Mouse (Mus musculus): ENCODE results near the gene Cmya5. TPM values are rescaled to one million over a fixed set of nuclear protein-coding genes. Genes with fewer than 3 reads are reported as not detected.

The Cmya5 gene
- polyA plus RNA-seq, 1 experiment from 2014 or later: 0.30 TPM

- H3K27me3 ChIP-seq (replicated peaks; ENCODE audit: insufficient read depth, low read length): no peaks in the 10 kb centered on the region
- 65% methylated on average over 4 of the region's 4 CpGs for WGBS
- TF ChIP-seq CTCF (IDR thresholded peaks at IDR 0.05): no peak
- no peak for TF ChIP-seq EP300 (IDR thresholded peaks at IDR 0.05)
Measured at GRCm38 (mm10) chr13:93007078-93007477, 137.4 kb downstream of the Cmya5 start.

DNA sequence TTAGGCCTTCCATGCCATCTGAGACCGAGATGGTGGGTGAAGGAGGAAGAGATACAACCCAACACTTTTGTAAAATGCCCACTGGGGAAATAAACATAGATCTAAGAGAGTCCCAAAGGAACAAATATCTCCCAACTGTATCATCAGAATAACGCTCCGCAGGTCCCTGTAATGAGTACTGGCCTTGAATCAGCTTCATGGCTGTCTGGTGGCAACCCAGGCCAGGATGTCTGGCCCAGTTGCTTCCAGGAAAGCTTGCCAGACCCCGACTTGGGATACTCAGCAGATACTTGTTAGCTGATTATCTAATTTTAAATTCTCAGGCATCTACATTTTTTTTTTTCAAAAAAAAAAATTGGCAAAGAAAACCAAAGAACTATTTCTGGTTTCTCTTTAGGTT is 138.2 kb downstream of the Cmya5 start:
- ATAC-seq (no peak), DNase-seq (ENCODE audit: low spot score) (no peak)
- no peaks in the 10 kb centered on the region for H3K27me3 ChIP-seq (replicated peaks; ENCODE audit: insufficient read depth, low read length)
- H3K36me3 ChIP-seq (ENCODE audit: insufficient read depth, low read length): no peaks in the 10 kb centered on the region
- H3K9ac ChIP-seq (replicated peaks; ENCODE audit: low read depth): no peak overlapping the region
- no peaks in the 10 kb centered on the region for H3K9me3 ChIP-seq (ENCODE audit: low read length)
- H3K27ac ChIP-seq (ENCODE audit: low read length): no peak overlapping the region
- TF ChIP-seq EP300 (IDR thresholded peaks at IDR 0.05) (no peak), CTCF (IDR thresholded peaks at IDR 0.05) (no peak)
- no peak overlapping the region for H3K4me2 ChIP-seq (replicated peaks; ENCODE audit: low read depth, low read length)
- H3K4me1 ChIP-seq (ENCODE audit: insufficient read depth, low read depth, low read length): no peaks in the 10 kb centered on the region
- 79% methylated on average over 4 of the region's 4 CpGs for WGBS
- H3K4me3 ChIP-seq (ENCODE audit: low read depth, low read length): no peak overlapping the region

More at GRCm38 (mm10) chr13:93007078-93007477, 137.4 kb downstream of the Cmya5 start:
- ATAC-seq: no peak
- H3K27ac ChIP-seq (ENCODE audit: low read length): no peak overlapping the region
- H3K9me3 ChIP-seq (ENCODE audit: low read length): no peaks in the 10 kb centered on the region
- H3K9ac ChIP-seq (replicated peaks; ENCODE audit: low read depth): no peak overlapping the region
- DNase-seq (ENCODE audit: low spot score): no peak
- H3K4me2 ChIP-seq (replicated peaks; ENCODE audit: low read depth, low read length): no peak overlapping the region
- H3K4me3 ChIP-seq (ENCODE audit: low read depth, low read length): no peak overlapping the region
- no peaks in the 10 kb centered on the region for H3K4me1 ChIP-seq (ENCODE audit: insufficient read depth, low read depth, low read length)
- H3K36me3 ChIP-seq (ENCODE audit: insufficient read depth, low read length): no peaks in the 10 kb centered on the region

GRCm38 (mm10) chr13:93004003-93004402 is 140.5 kb downstream of the Cmya5 start:
- whole genome bisulfite sequencing: 60% methylated on average over 6 of the region's 6 CpGs
- no peak for TF ChIP-seq EP300 (IDR thresholded peaks at IDR 0.05)
- no peak for TF ChIP-seq CTCF (IDR thresholded peaks at IDR 0.05)
- H3K4me1 ChIP-seq (ENCODE audit: insufficient read depth, low read depth, low read length): no peaks in the 10 kb centered on the region
- H3K9me3 ChIP-seq (ENCODE audit: low read length): no peaks in the 10 kb centered on the region
- H3K4me2 ChIP-seq (replicated peaks; ENCODE audit: low read depth, low read length): no peak overlapping the region
- no peak overlapping the region for H3K9ac ChIP-seq (replicated peaks; ENCODE audit: low read depth)
- H3K27ac ChIP-seq (ENCODE audit: low read length): no peak overlapping the region
- DNase-seq (ENCODE audit: low spot score) (no peak), ATAC-seq (no peak)
- H3K36me3 ChIP-seq (ENCODE audit: insufficient read depth, low read length): no peaks in the 10 kb centered on the region
- H3K4me3 ChIP-seq (ENCODE audit: low read depth, low read length): no peak overlapping the region
- no peaks in the 10 kb centered on the region for H3K27me3 ChIP-seq (replicated peaks; ENCODE audit: insufficient read depth, low read length)

- H3K4me2 ChIP-seq (replicated peaks; ENCODE audit: low read depth, low read length): no peak overlapping the region
- DNase-seq (ENCODE audit: low spot score) (no peak), ATAC-seq (no peak)
- H3K4me1 ChIP-seq (ENCODE audit: insufficient read depth, low read depth, low read length): no peaks in the 10 kb centered on the region
- no peak overlapping the region for H3K9ac ChIP-seq (replicated peaks; ENCODE audit: low read depth)
- 52% methylated on average over 2 of the region's 2 CpGs for WGBS
- H3K27ac ChIP-seq (ENCODE audit: low read length): no peak overlapping the region
- no peaks in the 10 kb centered on the region for H3K9me3 ChIP-seq (ENCODE audit: low read length)
- H3K36me3 ChIP-seq (ENCODE audit: insufficient read depth, low read length): no peaks in the 10 kb centered on the region
- no peaks in the 10 kb centered on the region for H3K27me3 ChIP-seq (replicated peaks; ENCODE audit: insufficient read depth, low read length)
- TF ChIP-seq CTCF (IDR thresholded peaks at IDR 0.05) (no peak), EP300 (IDR thresholded peaks at IDR 0.05) (no peak)
- no peak overlapping the region for H3K4me3 ChIP-seq (ENCODE audit: low read depth, low read length)
Measured at GRCm38 (mm10) chr13:93002456-93002855, 142.1 kb downstream of the Cmya5 start.

DNA sequence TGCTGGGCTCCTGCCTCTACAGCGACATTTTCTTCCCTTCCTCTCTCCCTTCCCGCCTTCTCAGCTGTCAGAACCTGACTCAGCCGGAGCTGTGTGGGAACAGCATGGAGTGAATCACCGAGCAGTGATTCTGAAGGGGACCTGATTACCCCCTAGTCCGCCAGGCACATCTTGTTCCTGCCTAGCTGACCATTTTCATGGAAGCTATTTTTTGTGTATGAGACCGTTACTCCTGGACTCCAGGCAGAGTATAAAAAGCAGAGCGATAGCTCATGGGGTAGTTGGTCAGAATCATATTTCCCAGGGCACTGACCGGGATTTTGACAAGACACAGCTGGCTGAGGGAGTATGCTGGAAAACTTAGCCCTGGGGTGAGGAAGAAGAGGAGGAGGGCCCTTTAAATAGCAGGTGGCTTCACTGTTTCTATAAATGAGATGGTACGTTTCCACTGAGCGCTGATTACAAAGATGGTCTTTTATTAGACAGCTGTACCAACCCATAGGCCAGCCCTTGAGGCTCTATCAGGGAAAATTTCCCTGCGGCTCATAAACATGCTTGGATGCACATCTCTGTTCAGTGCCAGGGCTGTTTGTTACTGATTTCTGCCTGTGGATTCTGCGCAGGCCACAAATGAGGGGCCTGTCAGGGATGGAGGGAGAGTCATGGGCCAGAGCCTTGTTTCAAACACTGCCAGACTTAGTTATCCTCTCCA is 143.7 kb downstream of the Cmya5 start:
- ATAC-seq (no peak), DNase-seq (ENCODE audit: low spot score) (no peak)
- H3K9me3 ChIP-seq (ENCODE audit: low read length): no peaks in the 10 kb centered on the region
- no peak overlapping the region for H3K27ac ChIP-seq (ENCODE audit: low read length)
- H3K4me2 ChIP-seq (replicated peaks; ENCODE audit: low read depth, low read length): no peak overlapping the region
- no peaks in the 10 kb centered on the region for H3K27me3 ChIP-seq (replicated peaks; ENCODE audit: insufficient read depth, low read length)
- TF ChIP-seq CTCF (IDR thresholded peaks at IDR 0.05): no peak
- no peak for TF ChIP-seq EP300 (IDR thresholded peaks at IDR 0.05)
- no peak overlapping the region for H3K9ac ChIP-seq (replicated peaks; ENCODE audit: low read depth)
- 73% methylated on average over 12 of the region's 12 CpGs for WGBS
- no peaks in the 10 kb centered on the region for H3K4me1 ChIP-seq (ENCODE audit: insufficient read depth, low read depth, low read length)
- H3K36me3 ChIP-seq (ENCODE audit: insufficient read depth, low read length): no peaks in the 10 kb centered on the region
- no peak overlapping the region for H3K4me3 ChIP-seq (ENCODE audit: low read depth, low read length)

GRCm38 (mm10) chr13:92999860-93000259 is 144.7 kb downstream of the Cmya5 start:
- 63% methylated on average over 9 of the region's 9 CpGs for WGBS
- TF ChIP-seq CTCF (IDR thresholded peaks at IDR 0.05) (no peak), EP300 (IDR thresholded peaks at IDR 0.05) (no peak)
- no peak overlapping the region for H3K4me3 ChIP-seq (ENCODE audit: low read depth, low read length)
- no peaks in the 10 kb centered on the region for H3K4me1 ChIP-seq (ENCODE audit: insufficient read depth, low read depth, low read length)
- H3K27me3 ChIP-seq (replicated peaks; ENCODE audit: insufficient read depth, low read length): no peaks in the 10 kb centered on the region
- no peaks in the 10 kb centered on the region for H3K36me3 ChIP-seq (ENCODE audit: insufficient read depth, low read length)
- H3K27ac ChIP-seq (ENCODE audit: low read length): no peak overlapping the region
- ATAC-seq: no peak
- H3K9ac ChIP-seq (replicated peaks; ENCODE audit: low read depth): no peak overlapping the region
- no peak overlapping the region for H3K4me2 ChIP-seq (replicated peaks; ENCODE audit: low read depth, low read length)
- DNase-seq (ENCODE audit: low spot score): no peak
- H3K9me3 ChIP-seq (ENCODE audit: low read length): no peaks in the 10 kb centered on the region
